Mouse (Mus musculus) thymus, postnatal 0 days (tissue): ENCODE results near the gene Ctps2. TPM values are rescaled to one million over a fixed set of nuclear protein-coding genes. Genes with fewer than 3 reads are reported as not detected.
A peak's percentile ranks its signal among the peaks of the same experiment; 100 is the strongest.
"Not testable (repeated sequence)": the region's sequence is repeated elsewhere in the genome, so short reads cannot be mapped to it uniquely, and the experiment has no call there.

Experiments used
- DNase-seq: peaks from one replicate; pipeline ENCODE4 v3.0.0-alpha.2; 2015; ENCODE audit warnings: low spot score
- polyA plus RNA-seq: library from polyadenylated mRNA; unstranded; fragments of >200 nt; fragmentation: Nextera tagmentation; extraction: Ambion mirVana; gene quantifications from 2 replicates; pipeline ENCODE4 v1.2.1, GENCODE M21; 2015

Gene Ctps2
- 68.3 and 76.3 TPM in 2 replicates for polyA plus RNA-seq

DNA sequence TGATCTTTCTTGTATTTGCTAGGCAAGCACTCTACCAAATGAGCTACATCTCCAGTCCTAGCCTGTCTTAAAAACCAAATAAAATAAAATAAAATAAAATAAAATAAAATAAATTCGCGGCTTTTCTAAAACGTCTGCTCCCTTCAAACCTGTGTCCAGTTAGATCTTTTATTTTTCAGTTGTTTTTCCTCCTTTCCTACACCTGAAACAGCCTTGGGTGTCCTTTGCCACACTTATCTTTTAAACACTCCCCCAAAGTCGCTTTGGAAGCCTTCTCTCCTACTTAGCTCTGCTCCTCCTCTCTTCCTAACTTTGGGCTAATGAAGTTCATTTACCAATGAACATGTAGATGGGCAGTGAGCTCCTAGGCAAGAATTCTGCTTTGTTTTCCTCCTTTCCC lies at the start of gene Ctps2:
Gene Ctps2 (plus strand): TSS at position 301 of the 400 bp plus-strand sequence.
- no peak for DNase-seq

DNA sequence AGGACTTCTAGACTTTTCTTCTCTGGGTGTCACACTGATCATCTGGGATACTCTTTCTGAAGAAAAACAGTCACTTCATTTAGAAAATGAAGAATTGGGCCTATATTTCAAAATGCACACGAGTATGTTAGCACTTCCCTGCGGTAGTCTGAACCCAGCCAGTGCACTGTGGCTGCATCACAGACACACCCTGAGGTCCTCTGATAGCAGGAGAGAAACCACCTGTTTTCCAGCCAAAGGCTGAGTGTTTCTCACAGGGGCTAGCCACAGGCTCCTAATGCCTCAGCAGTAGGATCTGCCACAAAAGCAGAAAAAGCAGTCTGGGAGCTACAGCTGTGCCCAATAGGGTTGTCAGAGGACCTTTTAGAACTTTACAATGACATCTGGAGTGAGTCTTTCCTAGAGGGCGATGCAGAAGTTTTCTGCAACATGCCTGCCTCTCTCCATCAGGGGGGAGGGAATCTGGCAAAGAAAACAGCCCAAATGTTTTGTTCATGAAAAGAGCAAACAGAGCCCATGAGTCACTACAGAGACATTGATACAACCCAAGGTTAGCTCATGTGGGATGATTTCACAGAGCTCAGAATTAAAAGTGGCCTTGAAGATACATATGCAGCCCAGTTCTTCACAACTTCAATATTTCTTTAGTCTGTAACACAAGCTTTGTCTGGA lies 32.6 kb upstream of the Ctps2 start:
- peak; percentile 17 for DNase-seq

DNA sequence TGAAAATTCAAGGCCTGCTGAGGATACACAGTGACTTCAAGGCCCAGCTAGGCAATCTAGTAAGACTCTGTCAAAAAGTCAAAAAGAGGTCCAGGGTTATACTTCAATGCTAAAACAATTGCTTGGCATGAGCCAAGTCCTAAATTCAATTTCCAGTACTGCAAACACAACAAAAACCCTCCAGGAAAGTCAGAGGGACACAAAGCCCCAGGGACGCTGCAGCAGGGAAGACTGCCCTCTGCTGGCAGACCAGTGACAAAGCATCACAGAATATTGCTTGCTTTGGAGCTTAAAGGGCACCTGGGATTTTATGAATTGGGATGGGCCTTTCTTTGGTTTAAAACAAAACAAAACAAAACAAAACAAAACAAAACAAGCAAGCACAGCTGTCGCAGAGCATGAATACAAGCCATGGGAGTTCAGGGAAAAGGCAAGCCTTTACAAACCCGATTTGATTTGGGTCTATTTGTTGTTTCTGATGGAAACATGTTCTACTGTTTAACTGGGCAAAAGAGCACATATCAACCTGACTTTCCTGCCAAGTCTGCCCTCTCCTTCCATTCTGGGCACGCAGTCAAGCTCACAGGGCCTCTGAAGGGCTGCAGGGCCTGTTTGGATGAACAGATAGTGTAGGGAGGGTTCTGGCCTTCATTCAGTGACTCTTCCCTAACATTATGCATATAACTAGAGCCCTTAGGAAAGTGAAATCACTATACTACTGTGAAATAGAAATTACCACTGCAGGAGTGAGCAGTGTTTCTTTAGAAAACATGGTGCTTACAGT lies 29.1 kb upstream of the Ctps2 start:
- DNase-seq, result peak; percentile 28

GRCm38 (mm10) chrX:162873761-162874160 lies 27.3 kb upstream of the Ctps2 start:
- no peak for DNase-seq

- no peak for DNase-seq
Observed at GRCm38 (mm10) chrX:162878236-162878635, 22.8 kb upstream of the Ctps2 start.

- peak; percentile 80 for DNase-seq
Observed at GRCm38 (mm10) chrX:162887931-162888511, 13.0 kb upstream of the Ctps2 start, which contains the start of gene Syap1. Gene Syap1 (minus strand): TSS chrX:162888447.

GRCm38 (mm10) chrX:162888575-162889223 lies 12.3 kb upstream of the Ctps2 start:
- not testable (repeated sequence) for DNase-seq

GRCm38 (mm10) chrX:162901371-162902039 lies 467 bp downstream of the Ctps2 start:
- no peak for DNase-seq

DNA sequence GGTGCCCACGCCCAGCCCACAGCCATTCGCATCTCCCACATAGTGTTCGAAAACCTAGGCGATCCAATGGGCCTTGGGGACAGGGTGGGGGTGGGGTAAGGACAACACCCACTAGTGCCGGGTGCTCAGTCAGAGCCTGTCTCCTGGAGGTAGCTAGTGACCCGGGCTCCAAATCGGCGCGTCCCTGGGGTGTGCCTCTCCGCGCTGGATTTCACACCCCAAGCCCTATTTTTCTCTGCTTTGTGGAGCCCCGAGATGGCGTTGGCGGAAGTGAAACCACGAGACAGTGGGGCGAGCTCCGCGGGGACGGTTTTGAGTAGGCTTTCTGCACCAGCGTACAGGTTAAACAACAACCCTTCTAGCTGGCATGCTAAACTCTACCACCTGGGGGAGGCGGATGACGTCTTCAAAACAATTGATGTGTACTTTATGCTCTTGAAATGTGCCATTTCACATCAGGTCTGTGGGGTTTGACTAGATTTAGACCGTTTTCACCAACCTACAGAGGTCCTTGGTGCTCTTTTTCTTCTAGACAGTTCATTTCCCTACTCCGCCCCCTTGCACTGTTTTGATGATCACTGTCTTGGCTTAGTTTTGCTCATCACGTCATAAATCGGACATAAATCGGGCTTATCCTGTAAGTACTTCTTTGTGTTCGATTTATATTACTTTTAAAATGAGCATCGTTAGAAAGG lies 1.1 kb downstream of the Ctps2 start:
- peak; percentile 85 for DNase-seq

GRCm38 (mm10) chrX:162907554-162907953 lies 6.5 kb downstream of the Ctps2 start:
- no peak for DNase-seq

DNA sequence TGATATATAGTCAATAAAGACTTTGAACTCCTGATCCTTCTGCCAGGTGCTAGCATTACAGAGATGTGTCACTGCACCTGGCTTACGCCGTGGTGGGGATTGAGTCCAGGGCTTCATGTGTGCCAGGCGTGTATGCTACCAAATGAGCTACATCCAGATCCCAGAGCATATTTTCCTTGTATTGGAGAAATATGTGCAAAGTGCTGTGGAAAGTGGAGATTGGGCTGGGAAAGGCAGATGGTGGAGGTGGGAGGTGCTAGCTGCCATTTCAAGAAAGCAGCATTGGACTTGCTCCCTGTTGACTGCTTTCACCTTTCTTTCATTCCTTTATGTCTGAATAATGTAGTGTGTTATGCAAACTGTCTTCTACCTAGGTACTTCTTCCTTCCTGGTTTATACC lies 12.6 kb downstream of the Ctps2 start:
- no peak for DNase-seq

DNA sequence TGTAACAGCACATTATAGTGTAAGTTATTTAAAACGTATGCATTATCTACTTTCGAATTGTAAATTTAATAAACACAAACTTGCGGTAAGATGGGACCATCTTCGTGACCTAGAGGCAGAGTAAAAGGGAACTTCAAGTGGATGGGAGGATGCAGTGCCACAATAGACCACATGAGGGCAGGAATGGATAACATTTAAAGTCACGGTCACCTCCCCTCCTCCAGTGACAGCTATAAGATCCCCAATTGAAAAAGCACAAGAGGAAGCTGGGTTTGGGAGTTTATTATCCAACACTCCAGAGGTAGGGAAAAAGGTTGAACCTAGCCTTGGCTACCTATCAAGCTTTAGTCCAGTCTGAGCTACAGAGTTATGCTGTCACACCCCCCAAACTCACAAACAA lies 14.7 kb downstream of the Ctps2 start:
- peak; percentile 49 for DNase-seq

DNA sequence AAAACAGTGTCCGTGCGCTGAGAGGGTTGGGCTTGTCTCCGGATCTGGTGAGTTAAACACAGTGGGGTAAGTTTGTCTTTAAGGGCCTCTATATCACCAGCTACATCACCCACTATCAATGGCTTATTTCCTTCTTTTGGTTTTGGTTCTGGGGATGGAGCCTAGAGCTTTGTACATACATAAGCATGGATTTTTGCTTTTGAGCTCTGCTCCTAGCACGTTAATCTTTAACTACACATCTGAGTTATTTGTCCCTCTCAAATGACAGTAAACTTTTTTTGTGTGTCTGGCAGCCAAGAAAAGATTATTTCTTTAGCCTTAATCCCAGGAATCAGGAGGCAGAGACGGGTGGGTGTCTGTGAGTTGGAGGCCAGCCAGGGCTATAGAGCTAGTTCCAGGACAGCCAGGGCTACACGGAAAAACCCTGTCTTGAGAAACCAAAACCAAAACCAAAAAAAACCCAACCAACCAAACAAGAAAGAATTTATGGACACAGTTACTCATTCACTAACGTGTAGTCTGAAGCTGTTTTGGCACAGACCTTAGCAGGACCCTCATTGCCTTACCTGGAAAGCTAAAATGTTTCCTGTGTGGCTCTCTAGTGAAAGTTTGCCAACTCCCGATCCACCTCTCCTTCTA lies 20.6 kb downstream of the Ctps2 start:
- DNase-seq, result no peak

DNA sequence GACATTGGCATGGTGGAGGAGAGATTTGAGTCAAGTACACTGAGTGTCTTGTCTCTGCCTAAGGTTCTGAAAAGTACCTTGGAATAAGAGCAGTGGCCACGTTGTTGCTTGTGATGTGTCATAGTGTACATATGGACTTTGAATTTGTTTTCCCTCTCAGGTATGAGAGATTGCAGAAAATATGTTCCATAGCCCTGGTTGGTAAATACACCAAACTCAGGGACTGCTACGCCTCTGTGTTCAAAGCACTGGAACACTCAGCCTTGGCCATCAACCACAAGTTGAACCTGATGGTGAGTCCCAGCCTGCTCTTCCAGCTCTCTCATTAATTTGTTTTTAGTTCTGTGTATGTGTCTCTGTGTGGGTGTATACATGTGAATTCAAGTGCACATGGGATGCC lies 30.4 kb downstream of the Ctps2 start:
- no peak for DNase-seq

DNA sequence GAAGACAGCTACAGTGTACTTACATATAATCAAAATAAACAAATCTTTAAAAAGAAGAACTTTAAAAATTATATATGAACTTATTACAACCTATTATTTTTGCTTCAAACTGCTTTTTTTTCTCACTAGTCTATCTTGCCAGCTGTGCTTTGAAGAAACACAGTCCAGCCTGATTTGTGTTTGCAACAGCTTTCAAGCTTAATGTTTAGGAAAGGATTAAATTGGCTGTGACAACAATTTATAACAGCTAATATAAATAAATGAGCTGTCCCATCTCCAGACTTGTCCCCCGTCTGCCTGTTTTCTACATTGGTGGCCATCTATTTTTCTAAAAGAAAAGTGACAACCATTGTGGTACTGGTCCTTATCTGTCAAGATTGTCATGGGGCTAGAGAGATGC lies 41.0 kb downstream of the Ctps2 start:
- DNase-seq, result no peak

GRCm38 (mm10) chrX:162949811-162950439 lies 48.9 kb downstream of the Ctps2 start:
- peak; percentile 20 for DNase-seq

DNA sequence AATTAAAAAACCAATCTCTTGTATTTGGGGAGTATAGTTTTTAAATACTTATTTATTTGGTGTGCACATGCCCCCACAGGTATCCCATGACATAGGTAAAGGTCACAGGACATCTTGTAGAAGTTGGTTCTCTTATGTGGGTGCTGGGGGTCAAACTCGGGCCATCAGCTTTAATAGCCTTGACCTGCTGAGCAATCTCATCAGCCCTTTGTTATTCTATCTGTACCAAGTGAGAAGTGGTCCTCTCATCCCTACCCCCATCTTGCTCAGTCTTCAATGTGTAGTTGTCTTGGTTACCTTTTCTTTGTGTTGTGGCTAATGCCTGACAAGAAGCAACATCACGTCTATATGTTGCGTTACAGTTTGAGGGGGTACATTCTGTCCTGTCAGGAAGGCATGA lies 56.9 kb downstream of the Ctps2 start:
- DNase-seq, result no peak

DNA sequence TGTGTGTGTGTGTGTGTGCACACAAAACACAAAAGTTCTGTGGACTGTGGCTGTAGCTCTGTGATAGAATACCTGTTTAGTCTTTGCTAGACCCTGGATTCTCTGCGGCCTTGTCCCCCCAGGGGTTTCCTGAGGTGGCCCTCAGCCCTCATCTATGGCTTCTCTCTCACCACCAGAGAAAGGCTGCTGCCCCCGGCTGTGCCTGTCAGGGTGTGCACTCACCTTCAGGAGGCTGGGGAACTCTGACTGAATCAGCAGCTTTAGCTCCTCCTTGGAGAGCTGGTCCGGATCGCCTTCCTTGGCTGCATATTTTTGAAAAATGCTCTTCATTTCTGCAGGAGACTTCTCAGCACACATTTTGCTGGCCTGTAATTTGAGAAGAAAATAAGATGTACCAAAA lies 62.8 kb downstream of the Ctps2 start:
- no peak for DNase-seq

DNA sequence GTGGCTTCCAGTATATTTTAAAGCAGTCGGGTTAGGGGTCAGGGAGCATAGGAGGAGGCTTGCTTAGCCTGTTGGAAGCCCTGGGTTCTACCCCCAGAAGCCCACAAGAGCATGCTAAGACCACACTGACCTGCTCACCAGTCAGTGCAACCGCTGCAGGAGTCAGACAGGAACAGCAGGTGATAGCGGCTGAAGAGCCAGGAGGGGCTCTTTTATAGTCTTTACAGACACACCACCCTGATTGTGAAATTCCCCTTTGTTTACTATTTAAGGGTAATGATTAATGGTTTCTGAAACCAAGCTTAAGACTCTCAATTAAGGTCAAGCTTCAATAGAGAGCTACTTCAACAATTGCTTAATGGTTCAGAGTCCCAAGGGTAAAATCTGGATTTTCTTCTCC lies 63.3 kb downstream of the Ctps2 start, which contains the start of gene S100g:
Gene S100g (minus strand): TSS at position 217 of the 400 bp plus-strand sequence.
- DNase-seq, result no peak

- no peak for DNase-seq
Observed at GRCm38 (mm10) chrX:162967456-162967855, 66.4 kb downstream of the Ctps2 start.
